Mouse (Mus musculus): Measurements from ENCODE around the gene Hoxb6. TPM values are rescaled to one million over a fixed set of nuclear protein-coding genes. Genes with fewer than 3 reads are reported as not detected.
A peak's percentile ranks its signal among the peaks of the same experiment; 100 is the strongest.

The Hoxb6 gene
- polyA plus RNA-seq, 1 experiment = not detected

GRCm38 (mm10) chr11:96311520-96312417, 19.5 kb downstream of the Hoxb6 start:
- TF ChIP-seq E2F4 (IDR thresholded peaks at IDR 0.05; ENCODE audit: insufficient read depth) (no peak), MYOG (IDR thresholded peaks at IDR 0.05; ENCODE audit: control insufficient read depth in 1 of 3, insufficient read depth in 1 of 3, insufficient read length in 2 of 3, low read depth in 2 of 3) (no peak), TCF12 (IDR thresholded peaks at IDR 0.05; ENCODE audit: insufficient read depth, poor library complexity, severe bottlenecking) (no peak), POLR2AphosphoS2 (IDR thresholded peaks at IDR 0.05; ENCODE audit: insufficient read length, low read depth) (no peak), TCF3 (IDR thresholded peaks at IDR 0.05; ENCODE audit: insufficient read length, low read depth) (no peak), USF1 (IDR thresholded peaks at IDR 0.05; ENCODE audit: low read depth) (no peak), MAX (IDR thresholded peaks at IDR 0.05; ENCODE audit: low read depth) (no peak), REST (IDR thresholded peaks at IDR 0.05; ENCODE audit: insufficient read depth, insufficient read length) (no peak), MYOD1 (IDR thresholded peaks at IDR 0.05; ENCODE audit: control insufficient read depth in 1 of 3, insufficient read length in 2 of 3, low read depth in 2 of 3) (no peak), POLR2A (IDR thresholded peaks at IDR 0.05; ENCODE audit: insufficient read length, low read depth) (no peak), CEBPB (IDR thresholded peaks at IDR 0.05; ENCODE audit: insufficient read depth, poor library complexity, severe bottlenecking) (no peak), SRF (IDR thresholded peaks at IDR 0.05; ENCODE audit: control insufficient read depth, insufficient read length, low read depth) (no peak)
- no peak overlapping the region for H3ac ChIP-seq (ENCODE audit: control insufficient read depth, insufficient read length)
- no peaks in the 10 kb centered on the region for H3K36me3 ChIP-seq (ENCODE audit: control insufficient read depth, insufficient read depth)
- H3K4me3 ChIP-seq = peak overlapping the region; percentile 4
- H3K79me2 ChIP-seq (ENCODE audit: control insufficient read depth, insufficient read depth) = no peaks in the 10 kb centered on the region
- H3K4me2 ChIP-seq (ENCODE audit: low read depth) = peak overlapping the region; percentile 87
- H3K27me3 ChIP-seq (ENCODE audit: control insufficient read depth, insufficient read depth, insufficient read length) = peaks cover 58% of the 10 kb centered on the region

- TF ChIP-seq E2F4 (IDR thresholded peaks at IDR 0.05; ENCODE audit: insufficient read depth) = no peak
- H3K36me3 ChIP-seq (ENCODE audit: control insufficient read depth, insufficient read depth) = no peaks in the 10 kb centered on the region
- peaks cover 63% of the 10 kb centered on the region for H3K27me3 ChIP-seq (ENCODE audit: control insufficient read depth, insufficient read depth, insufficient read length)
- H3K4me2 ChIP-seq (ENCODE audit: low read depth) = no peak overlapping the region
- no peak overlapping the region for H3K4me3 ChIP-seq
- no peak overlapping the region for H3ac ChIP-seq (ENCODE audit: control insufficient read depth, insufficient read length)
- no peaks in the 10 kb centered on the region for H3K79me2 ChIP-seq (ENCODE audit: control insufficient read depth, insufficient read depth)
Measured at GRCm38 (mm10) chr11:96313134-96313533, 20.9 kb downstream of the Hoxb6 start.

GRCm38 (mm10) chr11:96313806-96314428, 21.6 kb downstream of the Hoxb6 start:
- Histone ChIP-seq H3K4me3 (no peak overlapping the region), H3K79me2 (ENCODE audit: control insufficient read depth, insufficient read depth) (no peaks in the 10 kb centered on the region), H3K27me3 (ENCODE audit: control insufficient read depth, insufficient read depth, insufficient read length) (peaks cover 65% of the 10 kb centered on the region), H3ac (ENCODE audit: control insufficient read depth, insufficient read length) (no peak overlapping the region), H3K4me2 (ENCODE audit: low read depth) (no peak overlapping the region), H3K36me3 (ENCODE audit: control insufficient read depth, insufficient read depth) (no peaks in the 10 kb centered on the region)
- TF ChIP-seq MYOG (IDR thresholded peaks at IDR 0.05; ENCODE audit: control insufficient read depth in 1 of 3, insufficient read depth in 1 of 3, insufficient read length in 2 of 3, low read depth in 2 of 3) (no peak), SRF (IDR thresholded peaks at IDR 0.05; ENCODE audit: control insufficient read depth, insufficient read length, low read depth) (no peak), MYOD1 (IDR thresholded peaks at IDR 0.05; ENCODE audit: control insufficient read depth in 1 of 3, insufficient read length in 2 of 3, low read depth in 2 of 3) (no peak), TCF3 (IDR thresholded peaks at IDR 0.05; ENCODE audit: insufficient read length, low read depth) (no peak), TCF12 (IDR thresholded peaks at IDR 0.05; ENCODE audit: insufficient read depth, poor library complexity, severe bottlenecking) (no peak), POLR2AphosphoS2 (IDR thresholded peaks at IDR 0.05; ENCODE audit: insufficient read length, low read depth) (no peak), REST (IDR thresholded peaks at IDR 0.05; ENCODE audit: insufficient read depth, insufficient read length) (no peak), E2F4 (IDR thresholded peaks at IDR 0.05; ENCODE audit: insufficient read depth) (no peak), CEBPB (IDR thresholded peaks at IDR 0.05; ENCODE audit: insufficient read depth, poor library complexity, severe bottlenecking) (no peak), MAX (IDR thresholded peaks at IDR 0.05; ENCODE audit: low read depth) (no peak)

- no peaks in the 10 kb centered on the region for H3K79me2 ChIP-seq (ENCODE audit: control insufficient read depth, insufficient read depth)
- TF ChIP-seq MAX (IDR thresholded peaks at IDR 0.05; ENCODE audit: low read depth) (no peak), CEBPB (IDR thresholded peaks at IDR 0.05; ENCODE audit: insufficient read depth, poor library complexity, severe bottlenecking) (no peak), MYOD1 (IDR thresholded peaks at IDR 0.05; ENCODE audit: control insufficient read depth in 1 of 3, insufficient read length in 2 of 3, low read depth in 2 of 3) (no peak), POLR2AphosphoS2 (IDR thresholded peaks at IDR 0.05; ENCODE audit: insufficient read length, low read depth) (no peak), REST (IDR thresholded peaks at IDR 0.05; ENCODE audit: insufficient read depth, insufficient read length) (no peak), MYOG (IDR thresholded peaks at IDR 0.05; ENCODE audit: control insufficient read depth in 1 of 3, insufficient read depth in 1 of 3, insufficient read length in 2 of 3, low read depth in 2 of 3) (no peak), E2F4 (IDR thresholded peaks at IDR 0.05; ENCODE audit: insufficient read depth) (no peak), POLR2A (IDR thresholded peaks at IDR 0.05; ENCODE audit: insufficient read length, low read depth) (no peak), TCF12 (IDR thresholded peaks at IDR 0.05; ENCODE audit: insufficient read depth, poor library complexity, severe bottlenecking) (no peak), SRF (IDR thresholded peaks at IDR 0.05; ENCODE audit: control insufficient read depth, insufficient read length, low read depth) (no peak), USF1 (IDR thresholded peaks at IDR 0.05; ENCODE audit: low read depth) (no peak), TCF3 (IDR thresholded peaks at IDR 0.05; ENCODE audit: insufficient read length, low read depth) (no peak)
- no peak overlapping the region for H3K4me2 ChIP-seq (ENCODE audit: low read depth)
- H3K4me3 ChIP-seq = no peak overlapping the region
- H3K36me3 ChIP-seq (ENCODE audit: control insufficient read depth, insufficient read depth) = no peaks in the 10 kb centered on the region
- H3K27me3 ChIP-seq (ENCODE audit: control insufficient read depth, insufficient read depth, insufficient read length) = peaks cover 68% of the 10 kb centered on the region
- no peak overlapping the region for H3ac ChIP-seq (ENCODE audit: control insufficient read depth, insufficient read length)
Measured at GRCm38 (mm10) chr11:96314671-96315343, 22.5 kb downstream of the Hoxb6 start.
